Mouse (Mus musculus) layer of hippocampus, adult 11-12 months (tissue): ENCODE data around the gene Idh3b.

Experiments
- DNase-seq: peaks from one replicate; pipeline ENCODE4 v3.0.0; 2022; ENCODE audit warnings: low spot score

Gene Idh3b

DNA sequence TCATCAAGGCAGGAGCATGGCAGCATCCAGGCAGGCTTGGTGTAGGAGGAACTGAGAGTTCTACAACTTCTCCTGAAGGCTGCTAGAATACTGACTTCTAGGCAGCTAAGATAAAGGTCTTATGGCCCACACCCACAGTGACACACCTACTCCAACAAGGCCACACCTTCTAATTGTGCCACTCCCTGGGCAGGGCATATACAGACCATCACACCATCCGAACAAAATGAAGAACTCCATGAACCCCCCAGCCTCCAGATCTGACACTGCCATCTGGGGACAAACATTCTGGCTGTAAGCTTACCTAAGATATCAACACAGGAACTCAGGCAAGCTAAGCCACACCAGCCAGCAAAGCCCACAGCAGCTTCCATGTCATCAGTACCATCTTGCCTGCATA is 18.8 kb downstream of the Idh3b start:
- DNase-seq = no peak

DNA sequence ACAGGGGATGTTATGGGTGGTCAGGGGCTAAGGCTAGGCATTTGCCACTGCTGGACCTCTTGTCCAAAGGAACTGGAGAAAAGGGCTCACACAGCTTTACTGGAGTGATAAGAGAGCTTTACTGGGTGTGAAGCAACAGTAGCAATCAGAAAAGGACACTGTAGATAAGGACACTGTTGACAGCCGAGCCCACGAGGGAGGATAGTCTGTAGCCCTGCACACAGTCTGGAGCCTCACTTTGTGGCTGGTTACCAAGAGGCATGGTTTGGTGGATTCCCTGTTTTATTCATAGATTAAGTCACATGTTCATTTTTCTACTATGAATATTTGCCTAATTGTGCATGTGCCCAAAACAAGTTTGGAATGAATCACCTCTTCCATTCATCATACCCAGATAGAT is 21.9 kb downstream of the Idh3b start:
- no peak for DNase-seq

DNA sequence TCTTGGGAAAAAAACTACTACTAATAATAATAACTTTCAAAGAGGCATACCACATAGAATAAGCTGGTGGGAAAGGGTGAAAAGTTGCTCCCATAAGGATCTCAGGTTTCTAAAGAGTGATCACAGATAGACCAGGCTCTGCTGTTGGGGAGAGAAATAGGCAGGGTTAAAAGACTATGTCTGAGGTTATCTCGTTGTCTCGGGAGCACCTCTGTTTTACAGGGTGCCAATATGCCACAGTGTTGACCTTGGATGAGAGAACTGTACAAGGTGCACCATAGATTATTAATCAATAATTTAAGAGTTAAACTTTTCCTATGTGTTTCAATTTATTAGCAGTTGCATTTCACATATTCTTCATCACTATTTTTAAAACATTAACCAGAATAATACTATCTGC is 22.4 kb downstream of the Idh3b start:
- DNase-seq = no peak

DNA sequence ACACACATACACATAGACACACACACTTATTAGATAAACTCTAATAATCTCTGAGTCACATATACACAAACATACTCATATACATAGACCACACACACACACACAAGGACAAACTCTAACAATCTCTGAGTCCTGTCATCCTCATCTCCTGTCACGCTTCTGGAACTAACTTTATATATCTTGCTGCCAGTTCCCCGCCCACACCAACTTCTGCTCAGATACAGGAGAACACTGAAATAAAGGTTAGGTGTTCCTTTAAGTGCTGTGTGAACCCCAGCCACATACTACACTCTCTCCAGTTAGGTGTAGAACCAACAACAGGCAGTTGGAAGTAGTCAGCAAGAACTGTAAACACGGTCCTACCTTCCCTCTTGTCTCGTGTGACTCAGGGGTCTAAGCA is 23.5 kb downstream of the Idh3b start:
- DNase-seq = no peak

DNA sequence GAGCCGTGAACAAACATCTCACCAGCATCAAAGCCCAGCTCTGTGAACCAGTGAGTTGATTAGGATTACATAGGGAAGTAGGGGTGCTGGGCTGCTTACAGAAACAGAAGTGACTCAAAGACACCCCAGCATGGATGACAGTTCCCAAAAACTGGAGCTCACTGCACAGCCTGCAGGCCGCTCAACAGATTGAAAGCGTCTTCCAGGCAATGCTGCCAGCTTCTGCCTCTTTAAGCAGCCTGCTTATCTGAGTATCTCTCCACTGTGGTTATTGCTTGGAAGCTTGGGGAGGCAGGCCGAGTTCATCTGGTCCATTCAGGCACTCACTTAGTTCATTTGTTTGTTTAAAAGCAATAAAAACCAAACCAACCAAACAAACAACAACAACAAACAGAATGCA is 27.6 kb downstream of the Idh3b start:
- no peak for DNase-seq

DNA sequence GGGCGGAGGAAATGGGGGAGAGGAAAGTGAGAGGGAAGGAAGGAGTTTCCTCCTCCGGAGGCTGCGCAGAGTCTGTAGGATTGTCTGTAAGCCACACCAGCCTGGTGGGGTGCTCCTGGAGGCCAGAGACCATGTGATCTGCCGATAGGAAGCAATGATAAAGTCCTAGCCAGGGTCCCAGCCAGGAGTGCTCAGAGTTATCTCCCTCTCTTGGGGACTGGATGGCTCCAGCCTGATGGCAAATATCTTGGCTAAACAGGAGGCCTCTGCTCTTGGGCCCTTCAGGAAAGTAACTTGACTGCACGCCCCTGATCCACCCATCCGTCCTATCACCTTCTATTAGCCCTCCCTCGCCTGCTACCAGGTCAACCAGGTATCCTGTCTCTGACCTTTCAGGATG is 36.1 kb downstream of the Idh3b start:
- DNase-seq = no peak

DNA sequence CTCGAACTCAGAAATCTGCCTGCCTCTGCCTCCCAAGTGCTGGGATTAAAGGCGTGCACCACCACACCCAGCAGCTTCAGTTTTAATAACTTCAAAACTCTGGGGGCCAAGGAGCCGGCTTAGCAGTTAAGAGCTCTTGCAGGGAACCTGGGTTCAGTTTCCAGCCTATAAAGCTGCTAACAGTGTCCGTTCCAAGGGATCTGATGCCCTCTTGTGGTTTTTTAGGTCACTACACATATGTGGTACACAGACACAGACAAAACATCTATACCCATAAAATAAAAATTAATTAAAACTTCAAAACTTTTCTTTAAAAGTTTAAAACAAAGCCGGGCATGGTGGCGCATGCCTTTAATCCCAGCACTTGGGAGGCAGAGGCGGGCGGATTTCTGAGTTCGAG is 37.4 kb downstream of the Idh3b start:
- DNase-seq = peak; percentile 42
